Mouse (Mus musculus) CD4-positive naive resting alpha-beta T cell, adult 76 days (primary cell): ENCODE data around the gene Tmem8. TPM values are rescaled to one million over a fixed set of nuclear protein-coding genes. Genes with fewer than 3 reads are reported as not detected.

ENCODE experiments used
- total RNA-seq: library from RNA; stranded (reverse); gene quantifications from one replicate; pipeline ENCODE4 v1.2.4, GENCODE M21; 2023

The Tmem8 gene
- 24.2 TPM for total RNA-seq

GRCm38 (mm10) chr17:26113181-26113948, at the start of gene Tmem8:
Gene Tmem8, plus strand, starts transcription at chr17:26113299.

GRCm38 (mm10) chr17:26068831-26069739, 44.0 kb upstream of the Tmem8 start, which contains the start of gene Rab11fip3:
Gene Rab11fip3, minus strand, starts transcription at chr17:26069555.

GRCm38 (mm10) chr17:26089905-26090632, 23.0 kb upstream of the Tmem8 start, which contains the start of gene Decr2:
Gene Decr2, minus strand, starts transcription at chr17:26090337.

GRCm38 (mm10) chr17:26095121-26095740, 17.9 kb upstream of the Tmem8 start, which contains the start of gene Nme4:
Gene Nme4, minus strand, starts transcription at chr17:26095602.

GRCm38 (mm10) chr17:26123267-26123684, 10.2 kb downstream of the Tmem8 start, which contains the start of gene Mrpl28:
Gene Mrpl28, plus strand, starts transcription at chr17:26123500.

GRCm38 (mm10) chr17:26138239-26138836, 25.2 kb downstream of the Tmem8 start, which contains the start of gene Axin1:
Gene Axin1, plus strand, starts transcription at chr17:26138688.

Other genes starting within 250 kb of the Tmem8 start
- gene Mcrip2, start 244.5 kb upstream of the Tmem8 start, total RNA-seq, result 6.3 TPM
- gene Mettl26, start 238.2 kb upstream of the Tmem8 start, total RNA-seq, result 20.1 TPM
- 7.4 TPM for gene Wfikkn1, start 232.4 kb upstream of the Tmem8 start, total RNA-seq
- gene Rab40c, start 193.6 kb upstream of the Tmem8 start, total RNA-seq, result 19.1 TPM
- 51.5 TPM for gene Pigq, start 168.4 kb upstream of the Tmem8 start, total RNA-seq
- not detected for gene Nhlrc4, start 168.3 kb upstream of the Tmem8 start, total RNA-seq
- gene A930017K11Rik, start 160.7 kb upstream of the Tmem8 start, total RNA-seq, result 0.21 TPM
- gene Capn15, start 127.5 kb upstream of the Tmem8 start, total RNA-seq, result 33.7 TPM
- gene Rab11fip3, start 43.7 kb upstream of the Tmem8 start, total RNA-seq, result 18.5 TPM
- gene Decr2, start 23.0 kb upstream of the Tmem8 start, total RNA-seq, result 5.0 TPM
- 3.9 TPM for gene Nme4, start 17.7 kb upstream of the Tmem8 start, total RNA-seq
- 33.3 TPM for gene Mrpl28, start 10.2 kb downstream of the Tmem8 start, total RNA-seq
- gene Axin1, start 25.4 kb downstream of the Tmem8 start, total RNA-seq, result 110 TPM
- gene Pdia2, start 85.8 kb downstream of the Tmem8 start, total RNA-seq, result not detected
- 30.2 TPM for gene Rgs11, start 89.7 kb downstream of the Tmem8 start, total RNA-seq
- gene Arhgdig, start 94.5 kb downstream of the Tmem8 start, total RNA-seq, result not detected
- 19.5 TPM for gene Fam234a, start 130.9 kb downstream of the Tmem8 start, total RNA-seq
- 114 TPM for gene Luc7l, start 139.6 kb downstream of the Tmem8 start, total RNA-seq